Mouse (Mus musculus) CD8-positive naive resting alpha-beta T cell, adult 2 months (primary cell): ENCODE results near the gene Arvcf.

ENCODE experiments used
- DNase-seq, 2 experiments: peaks; one replicate each; pipeline ENCODE4 v3.0.0; 2022; ENCODE audit warnings: low read depth in 2 of 2, low spot score in 2 of 2

Gene Arvcf

GRCm38 (mm10) chr16:18387704-18388582 lies 40.0 kb downstream of the Arvcf start:
- DNase-seq: no peak

DNA sequence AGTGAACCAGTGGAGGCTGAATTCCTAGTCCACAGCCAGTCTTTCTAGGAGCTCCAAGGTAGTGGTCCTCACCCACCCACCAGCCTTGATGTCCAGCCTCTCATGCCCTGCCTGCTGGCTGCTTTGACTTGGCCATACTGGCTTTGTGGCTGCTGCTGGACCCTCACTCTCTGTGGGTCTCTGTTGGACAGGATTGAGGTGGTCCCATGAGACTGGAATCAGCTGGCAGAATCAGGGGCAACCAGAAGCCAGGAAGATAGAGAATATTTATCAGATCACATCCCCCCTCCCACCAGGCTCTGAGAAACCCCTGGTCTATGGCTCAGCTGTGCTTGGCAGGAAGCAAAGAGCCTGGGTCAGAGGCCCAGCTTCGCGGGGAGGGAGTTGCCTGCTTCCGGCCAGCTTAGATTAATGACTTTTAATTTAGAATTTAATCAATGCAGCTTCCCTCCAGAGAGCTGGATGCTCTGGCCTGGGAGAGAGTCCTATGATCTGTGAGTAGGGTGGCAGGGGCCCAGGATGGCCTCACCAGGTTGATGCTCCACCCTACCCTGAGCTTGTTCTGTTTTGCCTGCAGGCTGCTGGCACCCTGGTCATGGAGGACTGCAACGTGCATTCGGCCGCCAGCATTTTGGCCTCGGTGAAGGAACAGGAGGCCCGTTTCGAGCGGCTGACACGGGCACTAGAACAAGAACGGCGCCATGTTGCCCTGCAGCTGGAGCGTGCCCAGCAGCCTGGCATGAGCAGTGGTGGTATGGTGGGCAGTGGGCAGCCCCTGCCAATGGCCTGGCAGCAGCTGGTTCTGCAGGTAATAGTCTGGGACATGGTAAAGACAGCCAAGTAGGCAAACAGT lies 40.8 kb downstream of the Arvcf start:
- no peak for DNase-seq

- no peak for DNase-seq
Observed at GRCm38 (mm10) chr16:18390399-18390798, 42.4 kb downstream of the Arvcf start.

GRCm38 (mm10) chr16:18391127-18391526 lies 43.1 kb downstream of the Arvcf start:
- DNase-seq: no peak

DNA sequence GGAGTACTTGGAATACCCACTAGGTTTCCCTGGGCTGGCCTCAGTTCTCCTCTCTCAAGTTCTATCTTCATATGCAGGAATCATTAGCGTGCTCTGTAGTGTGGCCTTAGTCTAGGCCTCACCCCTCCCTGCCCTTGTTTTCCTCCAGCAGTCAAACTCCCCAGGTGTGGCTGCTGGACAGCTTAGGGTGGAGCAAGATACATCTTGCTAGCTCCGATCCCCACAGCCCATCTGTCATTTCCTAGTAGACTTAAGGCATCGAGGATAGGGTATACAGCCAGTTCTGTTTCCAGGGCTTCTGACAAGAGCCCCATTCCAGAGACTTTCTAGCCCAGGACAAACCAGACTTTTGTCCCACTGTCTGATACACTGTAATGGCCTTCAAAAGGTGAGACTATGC lies 43.7 kb downstream of the Arvcf start:
- no peak for DNase-seq

DNA sequence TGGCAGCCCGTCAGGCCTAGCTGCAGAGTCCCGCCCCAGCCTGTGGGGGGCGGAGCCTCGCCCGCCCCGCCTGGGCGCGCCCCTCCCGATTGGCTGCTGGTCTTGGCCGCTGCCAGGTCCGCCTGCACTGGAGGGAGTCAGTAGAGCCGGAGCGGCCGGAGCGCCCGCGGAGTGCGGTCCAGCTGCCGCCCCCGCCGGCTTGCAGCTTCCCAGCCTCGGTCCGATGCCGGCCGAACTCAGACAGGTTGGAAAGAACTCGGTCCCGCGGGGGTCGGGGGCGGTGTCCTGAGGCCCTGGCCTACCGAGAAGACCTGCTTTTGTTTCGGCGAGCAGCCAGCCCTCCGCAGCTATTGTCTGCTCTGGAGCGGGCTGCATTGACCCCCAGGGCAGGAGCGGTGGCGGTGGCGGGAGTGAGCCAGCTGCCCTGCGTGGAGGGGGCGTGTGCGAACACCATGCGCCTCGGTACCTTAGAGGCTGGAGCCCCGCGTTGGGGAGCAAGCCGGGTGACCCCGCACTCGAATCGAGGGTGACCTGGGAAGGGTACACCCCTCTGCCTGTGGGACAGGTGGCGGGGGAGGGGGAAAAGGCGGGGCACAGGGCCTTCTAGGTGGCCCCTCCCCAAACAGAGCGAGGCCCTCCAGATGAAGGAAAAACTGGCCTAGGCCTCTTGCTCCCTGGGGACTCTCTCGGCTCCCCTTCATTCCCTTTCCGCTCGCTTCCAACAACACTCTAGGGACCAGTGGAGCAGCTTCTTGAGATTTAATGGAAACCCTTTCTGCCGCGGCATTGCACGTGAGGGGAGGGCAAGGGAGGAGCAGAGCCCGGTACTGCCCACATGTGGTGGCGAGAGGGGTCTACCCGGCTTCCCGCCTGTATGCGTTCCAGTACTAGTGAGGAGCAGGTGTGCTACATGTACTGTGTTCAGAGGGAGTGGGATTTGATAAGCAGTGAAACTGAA lies 44.8 kb downstream of the Arvcf start:
- peak; percentile 30 to 50 for DNase-seq

DNA sequence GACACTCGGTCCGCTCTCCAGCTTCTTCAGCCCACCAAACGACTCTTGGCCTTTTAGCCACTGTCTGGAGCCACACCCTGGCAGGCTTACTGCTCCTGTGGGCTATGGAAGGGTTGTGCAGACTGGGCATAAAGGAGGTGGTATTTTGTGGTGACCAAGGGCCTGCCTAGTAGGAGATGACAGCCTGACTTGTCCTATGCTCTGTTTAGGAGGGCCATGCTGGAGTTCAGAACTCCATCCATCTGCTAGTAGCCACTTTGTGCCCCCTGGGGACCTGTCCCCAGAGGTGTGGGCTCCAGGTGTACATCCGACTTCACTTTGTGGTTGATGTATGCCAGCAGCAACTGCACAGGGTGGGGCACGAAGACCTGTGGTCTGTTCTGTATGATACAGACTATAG lies 45.6 kb downstream of the Arvcf start:
- no peak for DNase-seq

- DNase-seq: no peak
Observed at GRCm38 (mm10) chr16:18394056-18394455, 46.1 kb downstream of the Arvcf start.

DNA sequence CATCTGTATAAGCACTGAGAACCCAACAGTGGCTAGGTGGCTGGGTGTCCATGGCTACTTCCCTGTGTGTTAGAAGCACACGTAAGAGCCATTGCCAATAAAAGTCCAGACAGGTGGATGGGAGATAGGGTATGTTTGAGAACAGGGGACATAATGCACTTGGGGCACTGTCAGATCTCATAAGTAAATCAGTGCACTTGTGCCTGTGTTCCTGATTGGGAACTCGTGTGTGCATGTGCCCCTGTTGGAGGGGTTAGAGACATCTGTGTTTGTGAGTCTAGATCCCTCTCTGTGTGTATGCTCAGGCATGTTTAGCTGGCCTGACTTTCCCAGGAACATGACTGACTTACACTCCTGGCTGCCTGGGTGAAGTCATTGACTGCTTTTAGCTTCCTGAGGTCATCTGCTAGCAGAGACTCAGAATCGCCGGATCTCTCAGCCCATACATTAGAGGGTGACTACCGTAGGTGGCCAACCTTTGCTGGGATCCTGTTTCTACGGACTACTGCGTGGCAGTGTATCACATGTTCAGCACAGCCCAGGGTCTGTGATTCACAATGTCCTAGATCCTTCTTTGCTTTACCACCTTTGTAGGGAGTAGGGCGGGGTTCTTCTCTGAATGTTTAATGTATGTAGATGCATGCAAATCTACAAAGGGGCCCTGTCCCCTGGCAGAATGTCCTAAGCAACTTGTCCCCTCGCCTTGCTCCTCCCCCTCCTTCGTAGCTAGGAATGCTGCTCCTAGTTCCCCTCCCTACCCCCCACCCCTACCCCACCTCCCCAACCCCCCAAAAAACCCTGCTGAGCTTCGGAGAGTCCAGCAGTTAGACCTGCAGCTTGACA lies 47.0 kb downstream of the Arvcf start:
- no peak for DNase-seq

DNA sequence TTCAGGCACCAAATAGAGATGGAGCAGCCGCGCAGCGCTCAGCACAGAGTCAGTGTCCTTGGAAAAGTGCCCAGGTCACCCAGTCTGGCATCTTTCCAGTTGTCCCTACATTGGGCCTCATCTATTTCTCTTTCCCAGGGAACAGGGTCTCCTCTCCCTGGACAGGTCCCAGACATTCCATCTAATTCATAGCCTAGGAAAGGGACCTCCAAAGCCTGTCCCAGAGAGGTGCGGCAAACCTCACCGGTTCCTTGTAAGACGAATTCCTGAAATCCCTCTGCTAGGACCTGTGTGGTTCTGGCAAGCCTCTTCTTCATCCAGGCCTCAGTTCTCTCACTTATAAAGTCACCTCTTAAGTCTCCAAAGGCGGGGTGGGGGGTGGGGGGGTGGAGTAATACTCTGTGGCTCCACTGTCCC lies 47.6 kb downstream of the Arvcf start:
- no peak for DNase-seq

GRCm38 (mm10) chr16:18396201-18396600 lies 48.2 kb downstream of the Arvcf start:
- DNase-seq: no peak

DNA sequence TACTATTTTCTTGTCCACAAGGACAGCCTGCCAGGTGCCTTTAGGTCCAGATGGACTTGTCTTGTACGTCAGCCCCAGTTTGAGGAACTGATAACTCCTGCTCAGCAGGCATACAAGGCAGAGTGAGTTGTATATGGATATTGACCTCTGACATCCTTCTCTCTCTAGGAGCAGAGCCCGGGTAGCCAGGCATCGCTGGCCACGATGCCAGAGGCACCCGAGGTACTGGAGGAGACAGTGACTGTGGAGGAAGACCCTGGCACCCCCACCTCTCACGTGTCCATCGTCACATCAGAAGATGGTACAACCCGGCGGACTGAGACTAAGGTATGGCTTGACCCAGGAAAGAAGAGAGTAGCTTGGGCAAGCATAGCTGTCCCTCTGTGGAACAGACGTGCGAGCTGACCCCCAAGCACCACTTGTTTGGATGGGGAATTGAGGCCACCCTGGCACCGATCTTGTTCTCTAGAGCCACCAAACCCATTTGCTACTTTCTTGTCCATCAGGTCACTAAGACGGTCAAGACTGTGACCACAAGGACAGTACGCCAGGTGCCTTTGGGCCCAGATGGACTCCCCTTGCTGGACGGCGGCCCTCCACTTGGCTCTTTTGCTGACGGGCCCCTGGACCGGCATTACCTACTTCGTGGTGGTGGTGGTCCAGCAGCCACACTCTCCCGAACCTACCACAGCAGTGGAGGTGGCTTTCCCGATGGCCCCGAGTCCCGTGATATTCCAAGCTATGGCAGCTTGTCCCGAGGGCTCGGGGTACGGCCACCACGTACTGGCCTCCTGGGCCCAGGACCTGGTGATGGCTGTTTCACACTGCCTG lies 49.0 kb downstream of the Arvcf start:
- DNase-seq: no peak

- DNase-seq: no peak
Observed at GRCm38 (mm10) chr16:18400028-18400427, 52.0 kb downstream of the Arvcf start.

GRCm38 (mm10) chr16:18400472-18401216 lies 52.7 kb downstream of the Arvcf start:
- DNase-seq: no peak

GRCm38 (mm10) chr16:18403285-18403684 lies 55.3 kb downstream of the Arvcf start:
- DNase-seq: no peak

- no peak for DNase-seq
Observed at GRCm38 (mm10) chr16:18405091-18405854, 57.3 kb downstream of the Arvcf start.

DNA sequence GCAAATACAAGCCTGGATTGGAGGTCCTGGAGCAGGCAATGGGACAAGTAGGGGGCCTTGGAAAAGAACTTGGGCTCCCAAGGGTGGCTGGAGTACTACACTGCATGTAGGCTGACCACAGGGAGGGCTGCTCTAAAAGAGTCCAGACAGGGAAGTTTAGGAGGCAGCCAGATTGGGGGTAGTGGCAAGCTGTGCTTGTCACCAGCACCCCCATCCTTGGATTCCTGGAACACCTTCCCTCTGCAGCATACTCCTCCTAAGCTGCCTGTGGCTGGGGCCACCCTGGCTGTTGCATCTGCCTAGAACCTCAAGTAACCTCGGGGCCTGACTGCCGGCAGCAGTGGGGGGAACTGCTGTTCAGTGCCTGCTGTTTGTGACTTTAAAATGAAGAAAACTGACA lies 57.9 kb downstream of the Arvcf start:
- no peak for DNase-seq

DNA sequence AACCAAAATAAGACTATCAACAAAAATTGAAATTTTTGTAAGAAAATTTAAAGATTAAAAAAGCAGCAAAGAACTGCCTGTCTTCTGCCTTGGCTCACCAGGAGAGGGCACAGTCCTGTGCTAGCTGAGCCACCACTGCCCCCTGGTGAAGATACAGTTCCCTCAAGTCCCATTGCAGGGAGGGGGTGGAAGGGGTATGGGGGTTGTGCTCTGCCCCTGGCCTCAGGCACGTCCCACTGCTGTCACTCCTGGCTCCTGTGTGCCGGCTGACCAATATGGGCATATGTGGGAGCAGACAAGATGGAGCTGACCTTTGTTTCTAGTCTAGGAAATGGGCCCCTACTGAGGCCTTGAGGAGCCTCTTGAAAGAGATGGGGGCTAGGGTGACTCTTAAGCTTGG lies 58.3 kb downstream of the Arvcf start:
- peak in 1 of 2 experiments; percentile 23 for DNase-seq
